Mouse (Mus musculus) E14TG2a.4 (cell line): ENCODE measurements around the gene Babam2.

Experiments
- CTCF ChIP-seq: conservative IDR thresholded peaks from 2 replicates; pipeline ENCODE4 v1.5.1; 2014; ENCODE audit warnings: low read length
- NANOG ChIP-seq: IDR thresholded peaks from 2 replicates; pipeline ENCODE4 v1.6.1; 2014; ENCODE audit warnings: borderline replicate concordance, low read length, mixed read lengths

- TF ChIP-seq CTCF (no peak), NANOG (no peak)
Observed at GRCm38 (mm10) chr5:31853831-31854230, 156.3 kb downstream of the Babam2 start.
